Mouse (Mus musculus) midbrain, postnatal 0 days (tissue): ENCODE measurements at regions not wholly inside any gene's neighbourhood (a gene's known extent, or its start where the extent isn't known, plus 50 kb on each side); places are given as distances from the start of the nearest gene placed in this dataset.

Experiments
- ATAC-seq: fragments of 200-750 bp; cut with Nextera tagmentation; 2 replicates; pipeline ENCODE4 v1.8.0; 2017; ENCODE audit warnings: moderate number of reproducible peaks, mild to moderate bottlenecking, moderate TSS enrichment, moderate library complexity; ENCODE audit not compliant: low FRiP score
- DNase-seq: peaks from one replicate; pipeline ENCODE4 v3.0.0-alpha.2; 2015; ENCODE audit warnings: low spot score
- H3K27ac ChIP-seq: fragments of 300-500 bp; sonication (generic); 2 replicates; pipeline ENCODE4 v1.5.1; 2014; ENCODE audit warnings: low read depth, mild to moderate bottlenecking, low read length, mixed read lengths
- H3K27me3 ChIP-seq: fragments of 300-500 bp; sonication (generic); 2 replicates; pipeline ENCODE4 v1.6.1; 2014; ENCODE audit warnings: low read length, control low read depth, mixed read lengths; ENCODE audit not compliant: insufficient read depth
- H3K36me3 ChIP-seq: fragments of 300-500 bp; sonication (generic); 2 replicates; pipeline ENCODE4 v1.6.1; 2014; ENCODE audit warnings: low read length, control low read depth, mixed read lengths; ENCODE audit not compliant: insufficient read depth
- H3K4me1 ChIP-seq: fragments of 300-500 bp; sonication (generic); 2 replicates; pipeline ENCODE4 v1.6.1; 2014; ENCODE audit warnings: mild to moderate bottlenecking, control low read depth, antibody characterized with exemption, low read length, mixed read lengths; ENCODE audit not compliant: insufficient read depth
- H3K4me2 ChIP-seq: fragments of 300-500 bp; sonication (generic); 2 replicates; pipeline ENCODE4 v1.6.1; 2014; ENCODE audit warnings: low read depth, mild to moderate bottlenecking, low read length, mixed read lengths; ENCODE audit not compliant: poor library complexity, severe bottlenecking
- H3K4me3 ChIP-seq: fragments of 300-500 bp; sonication (generic); 2 replicates; pipeline ENCODE4 v1.5.1; 2014; ENCODE audit warnings: low read depth, mild to moderate bottlenecking, low read length, moderate library complexity
- H3K9ac ChIP-seq: fragments of 300-500 bp; sonication (generic); replicated peaks from 2 replicates; pipeline ENCODE4 v1.6.1; 2014; ENCODE audit warnings: mild to moderate bottlenecking, low read length, moderate library complexity, mixed read lengths; ENCODE audit not compliant: poor library complexity, severe bottlenecking
- H3K9me3 ChIP-seq: fragments of 300-500 bp; sonication (generic); 2 replicates; pipeline ENCODE4 v1.6.1; 2016; ENCODE audit warnings: low read length, control low read depth
- CTCF ChIP-seq: IDR thresholded peaks from 2 replicates; pipeline ENCODE4 v1.5.1; 2016; ENCODE audit warnings: antibody characterized with exemption, mild to moderate bottlenecking
- WGBS: fragments of 180-500 bp; shearing (Covaris S2); extraction: QIAGEN DNeasy Blood & Tissue Kit; methylation state at CpG from one replicate; pipeline ENCODE4 v1.1.7; 2014; 5-methylcytosine and 5-hydroxymethylcytosine counted together

DNA sequence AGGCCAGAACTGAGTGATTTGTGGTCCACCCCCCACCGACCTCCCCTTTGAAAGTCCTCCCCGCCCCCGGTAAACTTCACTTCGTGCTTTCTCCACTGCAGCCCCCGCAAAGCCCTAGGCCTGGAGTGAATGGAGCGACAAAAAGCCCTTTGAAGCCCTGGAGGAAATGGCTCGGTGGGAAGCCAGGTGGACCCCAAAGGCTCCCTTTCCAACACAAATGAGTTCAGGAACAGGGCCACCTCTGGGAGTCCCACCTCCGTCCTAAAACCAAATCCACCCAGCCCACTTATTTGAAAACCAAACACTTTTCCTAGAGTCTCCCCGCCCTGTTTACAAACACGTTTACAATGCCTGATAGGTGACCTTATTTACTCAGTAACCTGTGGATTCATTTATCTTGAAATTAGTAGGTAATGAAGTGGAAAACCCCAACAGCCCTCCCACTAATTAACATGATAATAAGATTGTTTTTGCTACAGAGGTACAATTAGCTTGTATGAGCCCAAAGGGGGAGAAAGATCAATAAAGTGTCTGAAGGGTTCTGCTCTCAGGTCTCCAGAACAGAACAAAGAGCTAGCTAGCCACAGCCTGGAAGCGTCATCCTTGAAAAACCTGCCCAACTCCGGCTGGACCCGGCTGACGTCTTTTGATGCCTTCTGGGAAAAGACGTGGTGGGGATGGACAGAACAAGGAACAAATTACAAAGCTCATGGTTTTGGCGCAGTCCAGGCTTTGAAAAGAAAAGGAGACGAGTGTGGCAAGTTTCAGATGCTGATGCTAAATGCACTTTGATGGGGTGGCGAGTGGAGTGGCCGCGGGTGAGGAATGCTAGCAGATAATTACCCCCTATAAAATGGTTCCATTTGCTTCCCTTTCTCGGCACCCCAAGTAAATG lies 422.6 kb upstream of the Nr2f2 start:
- Histone ChIP-seq H3K36me3 (no peaks in the 10 kb centered on the region), H3K4me2 (peak overlapping the region; percentile 37), H3K9ac (no peak overlapping the region), H3K27me3 (no peaks in the 10 kb centered on the region; the same call in 1 of the 2 replicates), H3K9me3 (no peaks in the 10 kb centered on the region), H3K27ac (no peak overlapping the region), H3K4me3 (no peak overlapping the region), H3K4me1 (no peaks in the 10 kb centered on the region)
- ATAC-seq (no peak), DNase-seq (peak; percentile 5)
- TF ChIP-seq CTCF: no peak
- WGBS: 14% methylated on average over 21 of the region's 21 CpGs

DNA sequence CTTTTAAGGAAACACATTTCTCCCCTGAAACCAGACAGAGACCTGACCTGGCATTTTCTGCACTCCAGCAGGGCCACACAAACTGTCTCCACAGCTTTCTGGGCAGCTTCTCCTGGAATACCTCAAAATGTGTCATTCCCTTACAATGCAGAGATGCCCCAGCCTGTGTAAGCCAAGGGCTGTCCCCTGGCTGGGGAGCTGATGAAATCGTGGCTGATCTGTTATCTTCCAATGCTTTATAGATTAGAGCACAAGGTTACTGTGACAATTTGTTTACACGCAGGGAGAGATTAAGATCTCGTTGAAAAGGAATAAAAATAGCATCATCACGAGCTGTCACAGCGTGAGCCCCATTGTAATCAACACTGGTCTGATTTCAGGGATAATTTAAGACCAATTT lies 421.4 kb upstream of the Nr2f2 start:
- no peaks in the 10 kb centered on the region for H3K4me1 ChIP-seq
- no peaks in the 10 kb centered on the region for H3K36me3 ChIP-seq
- no peak for TF ChIP-seq CTCF
- no peak overlapping the region for H3K27ac ChIP-seq
- DNase-seq (peak; percentile 1), ATAC-seq (no peak)
- 30% methylated on average over 5 of the region's 5 CpGs for WGBS
- no peaks in the 10 kb centered on the region; the same call in 1 of the 2 replicates for H3K27me3 ChIP-seq
- no peak overlapping the region for H3K9ac ChIP-seq
- no peaks in the 10 kb centered on the region for H3K9me3 ChIP-seq
- no peak overlapping the region for H3K4me2 ChIP-seq
- no peak overlapping the region for H3K4me3 ChIP-seq

- Histone ChIP-seq H3K27ac (no peak overlapping the region), H3K4me1 (no peaks in the 10 kb centered on the region), H3K36me3 (no peaks in the 10 kb centered on the region), H3K9ac (no peak overlapping the region), H3K4me3 (no peak overlapping the region), H3K9me3 (no peaks in the 10 kb centered on the region), H3K27me3 (no peaks in the 10 kb centered on the region), H3K4me2 (no peak overlapping the region)
- DNase-seq (no peak), ATAC-seq (no peak)
- no peak for TF ChIP-seq CTCF
- WGBS: 81% methylated on average over 2 of the region's 2 CpGs
Observed at GRCm38 (mm10) chr7:70780742-70781332, 414.3 kb upstream of the Nr2f2 start.

DNA sequence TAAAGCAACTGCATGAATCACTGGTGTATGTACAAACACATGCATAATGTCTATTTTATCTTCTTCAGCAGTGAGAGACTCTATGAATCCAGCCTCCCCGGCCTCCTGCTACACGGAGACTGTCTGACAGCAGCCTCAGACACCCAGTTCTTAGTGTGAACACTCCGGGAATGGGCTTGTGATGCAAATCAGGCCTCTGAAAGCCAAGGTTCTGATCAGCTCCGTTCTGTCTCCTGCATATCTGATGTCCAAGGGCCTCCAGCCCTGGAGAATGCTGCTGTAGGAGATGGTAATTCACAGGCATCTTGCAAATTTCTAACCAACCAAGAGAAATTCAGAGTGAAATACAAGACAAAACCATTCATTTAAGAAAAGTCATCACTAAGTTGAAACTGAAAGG lies 411.2 kb upstream of the Nr2f2 start:
- 0 out of 2 replicates have a peak, but pooled peaks cover 4% of the 10 kb centered on the region for H3K9me3 ChIP-seq
- no peak for TF ChIP-seq CTCF
- H3K27ac ChIP-seq: no peak overlapping the region
- no peak for ATAC-seq
- H3K4me3 ChIP-seq: no peak overlapping the region
- H3K27me3 ChIP-seq: no peaks in the 10 kb centered on the region
- WGBS: 18% methylated on average over 4 of the region's 4 CpGs
- H3K9ac ChIP-seq: no peak overlapping the region
- H3K36me3 ChIP-seq: no peaks in the 10 kb centered on the region
- no peaks in the 10 kb centered on the region for H3K4me1 ChIP-seq
- peak; percentile 10 for DNase-seq
- no peak overlapping the region for H3K4me2 ChIP-seq

DNA sequence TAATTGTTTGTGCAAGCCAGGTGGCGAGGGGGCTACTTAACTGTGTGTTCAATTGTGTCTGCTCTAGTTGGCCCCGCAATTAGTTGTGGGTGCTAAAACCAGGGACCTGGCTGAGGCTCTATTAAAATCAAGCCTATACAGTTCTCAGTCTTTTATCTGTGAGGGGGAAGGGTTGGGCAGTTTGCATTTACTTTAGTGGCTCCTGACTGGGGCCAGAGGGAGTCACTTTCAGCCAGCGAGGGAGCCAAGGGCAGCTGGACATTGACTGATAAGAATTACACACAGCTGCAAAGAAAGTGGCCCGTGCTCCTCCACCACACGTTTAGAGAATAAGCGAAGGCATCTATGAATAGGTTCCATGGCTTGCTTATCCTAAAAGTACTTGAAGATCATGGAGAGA lies 403.1 kb upstream of the Nr2f2 start:
- TF ChIP-seq CTCF: no peak
- Histone ChIP-seq H3K9ac (no peak overlapping the region), H3K36me3 (no peaks in the 10 kb centered on the region), H3K4me3 (no peak overlapping the region), H3K27me3 (no peaks in the 10 kb centered on the region), H3K4me2 (no peak overlapping the region), H3K27ac (no peak overlapping the region), H3K4me1 (no peaks in the 10 kb centered on the region), H3K9me3 (0 out of 2 replicates have a peak, but pooled peaks cover 4% of the 10 kb centered on the region)
- ATAC-seq (no peak), DNase-seq (no peak)
- WGBS: 84% methylated on average over 6 of the region's 6 CpGs

DNA sequence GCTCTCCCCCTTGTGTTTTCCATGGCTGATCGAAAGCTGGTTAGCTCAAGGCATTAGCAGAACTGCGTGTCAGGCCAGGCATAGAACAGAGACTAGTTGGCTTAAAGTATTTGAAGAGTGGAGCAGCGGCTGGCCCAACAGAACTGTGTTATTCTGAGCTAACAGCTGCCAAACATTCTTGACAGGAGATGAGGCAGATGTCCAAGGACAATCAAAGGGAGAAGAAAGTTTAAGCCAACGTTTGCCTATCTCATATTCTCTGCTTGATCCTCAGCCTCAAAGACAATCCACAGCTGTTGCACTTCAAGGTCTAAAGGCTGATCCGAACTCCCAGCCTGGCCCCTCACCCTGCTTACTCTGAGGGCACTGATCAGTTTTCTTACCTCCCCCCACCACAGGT lies 401.2 kb upstream of the Nr2f2 start:
- no peak overlapping the region for H3K27ac ChIP-seq
- no peaks in the 10 kb centered on the region for H3K9me3 ChIP-seq
- H3K9ac ChIP-seq: no peak overlapping the region
- ATAC-seq (no peak), DNase-seq (no peak)
- H3K27me3 ChIP-seq: no peaks in the 10 kb centered on the region
- no peaks in the 10 kb centered on the region for H3K36me3 ChIP-seq
- no peak for TF ChIP-seq CTCF
- WGBS: 66% methylated on average over 5 of the region's 5 CpGs
- H3K4me3 ChIP-seq: no peak overlapping the region
- H3K4me2 ChIP-seq: no peak overlapping the region
- no peaks in the 10 kb centered on the region for H3K4me1 ChIP-seq
